Mouse (Mus musculus) lung, postnatal 0 days (tissue): ENCODE measurements around the gene Lrrn2.

Experiments
- CTCF ChIP-seq: IDR thresholded peaks from 2 replicates; pipeline ENCODE4 v1.5.1; 2016; ENCODE audit warnings: antibody characterized with exemption, mild to moderate bottlenecking
- EP300 ChIP-seq: IDR thresholded peaks from 2 replicates; pipeline ENCODE4 v1.6.1; 2016; ENCODE audit warnings: antibody characterized with exemption, mild to moderate bottlenecking, control low read depth

DNA sequence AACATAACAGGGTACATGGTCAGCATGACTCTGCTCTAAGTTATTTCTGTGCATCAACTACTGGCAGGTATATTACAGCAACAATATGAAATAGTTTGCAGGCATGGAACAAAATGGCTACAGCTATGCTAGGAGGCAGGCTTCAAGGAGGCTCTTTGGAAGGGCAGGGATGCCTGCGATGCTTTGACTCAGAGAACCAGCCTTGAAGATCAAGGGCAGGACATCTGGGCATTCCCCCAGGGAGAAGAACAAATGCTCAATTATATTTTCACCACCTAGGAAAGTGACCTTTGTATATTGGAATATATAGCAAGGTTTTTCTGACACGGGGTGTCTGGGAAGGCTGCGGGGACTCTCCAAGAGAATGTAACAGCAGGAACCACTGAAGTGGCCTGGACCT, 81.7 kb downstream of the Lrrn2 start:
- TF ChIP-seq CTCF: no peak
- TF ChIP-seq EP300: no peak
